Mouse (Mus musculus): ENCODE measurements around the gene Shank2. TPM values are rescaled to one million over a fixed set of nuclear protein-coding genes. Genes with fewer than 3 reads are reported as not detected.
A peak's percentile ranks its signal among the peaks of the same experiment; 100 is the strongest.

Shank2 gene
- polyA plus RNA-seq, 2 experiments: 0.59 to 0.89 TPM

- H3K4me1 ChIP-seq (ENCODE audit: control insufficient read depth, insufficient read depth, low read length): 0 out of 2 replicates have a peak, but pooled peaks cover 3% of the 10 kb centered on the region
- H3K27me3 ChIP-seq (ENCODE audit: control insufficient read depth, insufficient read depth, low read length): no peaks in the 10 kb centered on the region
- WGBS: 28% methylated on average over 12 of the region's 12 CpGs
- H3K4me3 ChIP-seq (replicated peaks; ENCODE audit: low read length): no peak overlapping the region
- no peaks in the 10 kb centered on the region for H3K9me3 ChIP-seq (ENCODE audit: control insufficient read depth, low read length)
- ATAC-seq (ENCODE audit: low FRiP score, low read depth) (no peak), DNase-seq (ENCODE audit: low spot score) (peak; percentile 68)
- no peak for TF ChIP-seq POLR2A (IDR thresholded peaks at IDR 0.05; ENCODE audit: borderline replicate concordance, extremely low read depth, insufficient read depth, insufficient read length)
- no peaks in the 10 kb centered on the region for H3K36me3 ChIP-seq (ENCODE audit: control insufficient read depth, insufficient read depth, low read length)
- H3K9ac ChIP-seq (ENCODE audit: low read depth, low read length, severe bottlenecking): no peak overlapping the region
- no peak overlapping the region for H3K27ac ChIP-seq (replicated peaks; ENCODE audit: low read depth, low read length)
- no peak overlapping the region for H3K4me2 ChIP-seq (replicated peaks; ENCODE audit: low read depth, low read length, severe bottlenecking)
Observed at GRCm38 (mm10) chr7:144238409-144238808, 236.7 kb downstream of the Shank2 start.

GRCm38 (mm10) chr7:144238992-144239391, 237.3 kb downstream of the Shank2 start:
- H3K9ac ChIP-seq (ENCODE audit: low read depth, low read length, severe bottlenecking): peak overlapping the region; percentile 12; the same call in 1 of the 2 replicates

GRCm38 (mm10) chr7:144239571-144240370, 238.0 kb downstream of the Shank2 start:
- H3K4me2 ChIP-seq (replicated peaks; ENCODE audit: low read depth, low read length, severe bottlenecking): no peak overlapping the region
- 37% methylated on average over 6 of the region's 6 CpGs for WGBS
- no peak for ATAC-seq (ENCODE audit: low FRiP score, low read depth)

More at GRCm38 (mm10) chr7:144238992-144239391, 237.3 kb downstream of the Shank2 start:
- DNase-seq (ENCODE audit: low spot score) (no peak), ATAC-seq (ENCODE audit: low FRiP score, low read depth) (no peak)
- WGBS: 51% methylated on average over 12 of the region's 12 CpGs
- 0 out of 2 replicates have a peak, but pooled peaks cover 3% of the 10 kb centered on the region for H3K4me1 ChIP-seq (ENCODE audit: control insufficient read depth, insufficient read depth, low read length)
- H3K4me2 ChIP-seq (replicated peaks; ENCODE audit: low read depth, low read length, severe bottlenecking): no peak overlapping the region
- H3K27me3 ChIP-seq (ENCODE audit: control insufficient read depth, insufficient read depth, low read length): no peaks in the 10 kb centered on the region
- TF ChIP-seq POLR2A (IDR thresholded peaks at IDR 0.05; ENCODE audit: borderline replicate concordance, extremely low read depth, insufficient read depth, insufficient read length): no peak
- no peaks in the 10 kb centered on the region for H3K36me3 ChIP-seq (ENCODE audit: control insufficient read depth, insufficient read depth, low read length)
- H3K9me3 ChIP-seq (ENCODE audit: control insufficient read depth, low read length): no peaks in the 10 kb centered on the region
- no peak overlapping the region for H3K27ac ChIP-seq (replicated peaks; ENCODE audit: low read depth, low read length)
- H3K4me3 ChIP-seq (replicated peaks; ENCODE audit: low read length): no peak overlapping the region

GRCm38 (mm10) chr7:144240736-144241343, 239.1 kb downstream of the Shank2 start:
- Histone ChIP-seq H3K4me3 (replicated peaks; ENCODE audit: low read length) (no peak overlapping the region), H3K27me3 (ENCODE audit: control insufficient read depth, insufficient read depth, low read length) (no peaks in the 10 kb centered on the region), H3K9ac (ENCODE audit: low read depth, low read length, severe bottlenecking) (no peak overlapping the region), H3K4me1 (ENCODE audit: control insufficient read depth, insufficient read depth, low read length) (0 out of 2 replicates have a peak, but pooled peaks cover 3% of the 10 kb centered on the region), H3K27ac (replicated peaks; ENCODE audit: low read depth, low read length) (no peak overlapping the region), H3K9me3 (ENCODE audit: control insufficient read depth, low read length) (no peaks in the 10 kb centered on the region), H3K36me3 (ENCODE audit: control insufficient read depth, insufficient read depth, low read length) (no peaks in the 10 kb centered on the region), H3K4me2 (replicated peaks; ENCODE audit: low read depth, low read length, severe bottlenecking) (no peak overlapping the region)
- DNase-seq (ENCODE audit: low spot score) (no peak), ATAC-seq (ENCODE audit: low FRiP score, low read depth) (no peak)
- TF ChIP-seq POLR2A (IDR thresholded peaks at IDR 0.05; ENCODE audit: borderline replicate concordance, extremely low read depth, insufficient read depth, insufficient read length): no peak
- 76% methylated on average over 4 of the region's 4 CpGs for WGBS

More at GRCm38 (mm10) chr7:144239571-144240370, 238.0 kb downstream of the Shank2 start:
- no peaks in the 10 kb centered on the region for H3K27me3 ChIP-seq (ENCODE audit: control insufficient read depth, insufficient read depth, low read length)
- H3K4me1 ChIP-seq (ENCODE audit: control insufficient read depth, insufficient read depth, low read length): 0 out of 2 replicates have a peak, but pooled peaks cover 3% of the 10 kb centered on the region
- no peak overlapping the region for H3K27ac ChIP-seq (replicated peaks; ENCODE audit: low read depth, low read length)
- H3K9me3 ChIP-seq (ENCODE audit: control insufficient read depth, low read length): no peaks in the 10 kb centered on the region
- no peak overlapping the region for H3K9ac ChIP-seq (ENCODE audit: low read depth, low read length, severe bottlenecking)
- no peak for TF ChIP-seq POLR2A (IDR thresholded peaks at IDR 0.05; ENCODE audit: borderline replicate concordance, extremely low read depth, insufficient read depth, insufficient read length)
- no peak for DNase-seq (ENCODE audit: low spot score)
- H3K4me3 ChIP-seq (replicated peaks; ENCODE audit: low read length): no peak overlapping the region
- no peaks in the 10 kb centered on the region for H3K36me3 ChIP-seq (ENCODE audit: control insufficient read depth, insufficient read depth, low read length)

- DNase-seq (ENCODE audit: low spot score) (no peak), ATAC-seq (ENCODE audit: low FRiP score, low read depth) (no peak)
- no peaks in the 10 kb centered on the region for H3K27me3 ChIP-seq (ENCODE audit: control insufficient read depth, insufficient read depth, low read length)
- H3K9ac ChIP-seq (ENCODE audit: low read depth, low read length, severe bottlenecking): no peak overlapping the region
- H3K27ac ChIP-seq (replicated peaks; ENCODE audit: low read depth, low read length): no peak overlapping the region
- no peak overlapping the region for H3K4me2 ChIP-seq (replicated peaks; ENCODE audit: low read depth, low read length, severe bottlenecking)
- WGBS: 81% methylated on average over 6 of the region's 6 CpGs
- no peaks in the 10 kb centered on the region for H3K4me1 ChIP-seq (ENCODE audit: control insufficient read depth, insufficient read depth, low read length)
- no peak for TF ChIP-seq POLR2A (IDR thresholded peaks at IDR 0.05; ENCODE audit: borderline replicate concordance, extremely low read depth, insufficient read depth, insufficient read length)
- no peaks in the 10 kb centered on the region for H3K36me3 ChIP-seq (ENCODE audit: control insufficient read depth, insufficient read depth, low read length)
- H3K9me3 ChIP-seq (ENCODE audit: control insufficient read depth, low read length): no peaks in the 10 kb centered on the region
- no peak overlapping the region for H3K4me3 ChIP-seq (replicated peaks; ENCODE audit: low read length)
Observed at GRCm38 (mm10) chr7:144244203-144244602, 242.5 kb downstream of the Shank2 start.

All from limb, embryonic 14.5 days (tissue).